Mouse (Mus musculus) lung, embryonic 16.5 days (tissue): ENCODE data around the gene Lao1. TPM values are rescaled to one million over a fixed set of nuclear protein-coding genes. Genes with fewer than 3 reads are reported as not detected.

Experiments used
- ATAC-seq: fragments of 200-750 bp; cut with Nextera tagmentation; 2 replicates; pipeline ENCODE4 v1.8.0; 2017; ENCODE audit warnings: low read depth, mild to moderate bottlenecking, moderate library complexity
- H3K27ac ChIP-seq: fragments of 300-500 bp; sonication (generic); 2 replicates; pipeline ENCODE4 v1.5.1; 2014; ENCODE audit warnings: mild to moderate bottlenecking, control low read depth, low read length
- H3K27me3 ChIP-seq: fragments of 300-500 bp; sonication (generic); 2 replicates; pipeline ENCODE4 v1.6.1; 2014; ENCODE audit warnings: low read depth, low read length, mixed read lengths; ENCODE audit not compliant: control insufficient read depth, insufficient read depth
- H3K36me3 ChIP-seq: fragments of 300-500 bp; sonication (generic); 2 replicates; pipeline ENCODE4 v1.6.1; 2014; ENCODE audit warnings: low read length; ENCODE audit not compliant: control insufficient read depth, insufficient read depth
- H3K4me1 ChIP-seq: fragments of 300-500 bp; sonication (generic); replicated peaks from 2 replicates; pipeline ENCODE4 v1.6.1; 2014; ENCODE audit warnings: low read length, mixed read lengths; ENCODE audit not compliant: control insufficient read depth, insufficient read depth
- H3K4me2 ChIP-seq: fragments of 300-500 bp; sonication (generic); 2 replicates; pipeline ENCODE4 v1.6.1; 2014; ENCODE audit warnings: low read depth, low read length, control low read depth
- H3K4me3 ChIP-seq: fragments of 300-500 bp; sonication (generic); 2 replicates; pipeline ENCODE4 v1.5.1; 2014; ENCODE audit warnings: mild to moderate bottlenecking, low read length, control low read depth
- H3K9ac ChIP-seq: fragments of 300-500 bp; sonication (generic); 2 replicates; pipeline ENCODE4 v1.6.1; 2014; ENCODE audit warnings: low read length, control low read depth
- H3K9me3 ChIP-seq: fragments of 300-500 bp; sonication (generic); 2 replicates; pipeline ENCODE4 v1.6.1; 2016; ENCODE audit warnings: low read length; ENCODE audit not compliant: control insufficient read depth
- WGBS: fragments of 180-500 bp; shearing (Covaris S2); extraction: QIAGEN DNeasy Blood & Tissue Kit; methylation state at CpG from one replicate; pipeline ENCODE4 v1.1.7; 2014; 5-methylcytosine and 5-hydroxymethylcytosine counted together
- polyA plus RNA-seq: library from polyadenylated mRNA; unstranded; fragments of >200 nt; fragmentation: Nextera tagmentation; extraction: Ambion mirVana; gene quantifications from 2 replicates; pipeline ENCODE4 v1.2.1, GENCODE M21; 2015

The Lao1 gene
- polyA plus RNA-seq, 1 experiment from 2014 or later = not detected

GRCm38 (mm10) chr4:118991797-118992196, 30.4 kb downstream of the Lao1 start:
- Histone ChIP-seq H3K27ac (no peak overlapping the region), H3K36me3 (no peaks in the 10 kb centered on the region), H3K4me3 (no peak overlapping the region), H3K9ac (no peak overlapping the region), H3K9me3 (peaks cover 5% of the 10 kb centered on the region; the same call in 1 of the 2 replicates), H3K4me1 (no peaks in the 10 kb centered on the region), H3K4me2 (no peak overlapping the region), H3K27me3 (no peaks in the 10 kb centered on the region)
- no peak for ATAC-seq
- 46% methylated on average over 4 of the region's 4 CpGs for WGBS

DNA sequence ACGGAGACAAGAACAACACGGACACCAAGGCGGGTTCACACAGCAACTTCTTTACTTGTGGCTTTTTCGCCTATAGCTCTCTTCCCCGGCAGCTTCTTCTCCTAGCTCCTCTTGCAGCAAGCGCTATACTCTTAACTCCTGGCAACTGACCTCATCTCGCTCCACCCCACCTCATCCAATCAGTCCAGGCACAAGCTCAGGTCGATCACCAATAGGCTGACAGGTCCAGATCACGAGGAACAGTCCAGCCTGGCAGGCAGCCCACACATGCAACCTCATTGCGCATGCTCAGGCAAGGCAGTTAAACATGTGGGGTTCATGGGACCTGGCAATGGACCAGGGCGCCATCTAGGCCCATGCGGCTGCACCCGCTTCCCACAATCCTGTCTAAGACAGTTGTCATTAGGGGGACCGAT, 35.8 kb downstream of the Lao1 start:
- WGBS = 84% methylated on average over 14 of the region's 14 CpGs

GRCm38 (mm10) chr4:118999691-119000486, 38.5 kb downstream of the Lao1 start:
- no peaks in the 10 kb centered on the region for H3K27me3 ChIP-seq
- no peak overlapping the region for H3K4me3 ChIP-seq
- no peaks in the 10 kb centered on the region for H3K9me3 ChIP-seq
- H3K27ac ChIP-seq = no peak overlapping the region
- H3K4me1 ChIP-seq = no peaks in the 10 kb centered on the region
- no peaks in the 10 kb centered on the region for H3K36me3 ChIP-seq
- H3K9ac ChIP-seq = no peak overlapping the region
- peak; percentile 34; the same call in 1 of the 2 replicates for ATAC-seq
- peak overlapping the region; percentile 27 for H3K4me2 ChIP-seq
- 35% methylated on average over 19 of the region's 19 CpGs for WGBS

More for the DNA sequence above, 35.8 kb downstream of the Lao1 start:
- Histone ChIP-seq H3K4me2 (no peak overlapping the region), H3K27me3 (no peaks in the 10 kb centered on the region), H3K9ac (no peak overlapping the region), H3K27ac (no peak overlapping the region), H3K36me3 (no peaks in the 10 kb centered on the region), H3K4me1 (no peaks in the 10 kb centered on the region), H3K4me3 (no peak overlapping the region), H3K9me3 (peaks cover 5% of the 10 kb centered on the region; the same call in 1 of the 2 replicates)
- no peak for ATAC-seq

- WGBS = 53% methylated on average over 10 of the region's 10 CpGs
- no peak overlapping the region for H3K27ac ChIP-seq
- H3K9me3 ChIP-seq = no peaks in the 10 kb centered on the region
- no peaks in the 10 kb centered on the region for H3K27me3 ChIP-seq
- H3K4me3 ChIP-seq = no peak overlapping the region
- H3K36me3 ChIP-seq = no peaks in the 10 kb centered on the region
- no peak overlapping the region for H3K9ac ChIP-seq
- no peaks in the 10 kb centered on the region for H3K4me1 ChIP-seq
- H3K4me2 ChIP-seq = no peak overlapping the region
- ATAC-seq = no peak
Measured at GRCm38 (mm10) chr4:119001696-119002095, 40.3 kb downstream of the Lao1 start.

DNA sequence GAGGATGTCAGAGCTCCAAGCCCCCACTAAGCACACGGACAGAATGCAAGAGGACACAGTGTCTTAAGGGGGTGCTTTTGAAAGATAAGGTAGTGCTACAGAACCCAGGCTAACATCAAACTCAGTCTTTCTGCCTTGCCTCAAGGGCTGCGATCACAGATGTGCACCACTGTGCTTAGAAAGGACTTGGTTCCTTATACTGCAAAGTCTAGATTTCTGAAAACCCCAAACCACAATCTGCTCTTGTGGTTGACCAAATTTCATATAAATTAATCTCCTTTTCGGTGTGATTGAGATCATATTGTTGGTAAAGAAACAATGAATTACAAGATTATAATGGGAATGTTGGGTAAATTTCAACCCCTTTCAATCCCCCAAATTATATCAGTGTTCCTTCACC, 41.1 kb downstream of the Lao1 start:
- Histone ChIP-seq H3K4me1 (no peaks in the 10 kb centered on the region), H3K27me3 (no peaks in the 10 kb centered on the region), H3K4me2 (no peak overlapping the region), H3K27ac (no peak overlapping the region), H3K4me3 (no peak overlapping the region), H3K9ac (no peak overlapping the region), H3K36me3 (no peaks in the 10 kb centered on the region), H3K9me3 (no peaks in the 10 kb centered on the region)
- 70% methylated on average over 3 of the region's 3 CpGs for WGBS
- no peak for ATAC-seq

DNA sequence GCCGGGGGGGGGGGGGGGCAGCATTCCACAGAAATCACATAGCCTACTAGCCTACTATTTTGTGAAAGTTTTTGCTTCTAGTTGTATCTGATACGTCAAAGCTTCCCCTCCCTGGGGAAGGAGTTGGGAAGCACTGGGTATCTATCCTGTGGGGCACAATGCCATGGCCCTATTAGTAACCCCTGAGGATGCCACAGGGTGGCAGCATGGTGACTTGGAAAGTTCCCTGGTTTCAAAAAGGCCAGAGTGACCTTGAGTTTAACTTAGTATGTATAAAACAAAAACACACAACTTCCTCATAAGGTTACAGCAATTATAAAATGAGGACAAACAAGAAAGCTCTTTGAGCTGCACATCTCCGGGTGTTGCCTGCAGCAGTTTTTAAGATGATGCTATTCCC, 42.8 kb downstream of the Lao1 start:
- H3K4me2 ChIP-seq = no peak overlapping the region
- WGBS = 55% methylated on average over 3 of the region's 3 CpGs
- no peaks in the 10 kb centered on the region for H3K36me3 ChIP-seq
- ATAC-seq = no peak
- peaks cover 4% of the 10 kb centered on the region; the same call in 1 of the 2 replicates for H3K4me1 ChIP-seq
- no peaks in the 10 kb centered on the region for H3K9me3 ChIP-seq
- no peak overlapping the region for H3K4me3 ChIP-seq
- no peak overlapping the region for H3K9ac ChIP-seq
- no peaks in the 10 kb centered on the region for H3K27me3 ChIP-seq
- H3K27ac ChIP-seq = no peak overlapping the region

DNA sequence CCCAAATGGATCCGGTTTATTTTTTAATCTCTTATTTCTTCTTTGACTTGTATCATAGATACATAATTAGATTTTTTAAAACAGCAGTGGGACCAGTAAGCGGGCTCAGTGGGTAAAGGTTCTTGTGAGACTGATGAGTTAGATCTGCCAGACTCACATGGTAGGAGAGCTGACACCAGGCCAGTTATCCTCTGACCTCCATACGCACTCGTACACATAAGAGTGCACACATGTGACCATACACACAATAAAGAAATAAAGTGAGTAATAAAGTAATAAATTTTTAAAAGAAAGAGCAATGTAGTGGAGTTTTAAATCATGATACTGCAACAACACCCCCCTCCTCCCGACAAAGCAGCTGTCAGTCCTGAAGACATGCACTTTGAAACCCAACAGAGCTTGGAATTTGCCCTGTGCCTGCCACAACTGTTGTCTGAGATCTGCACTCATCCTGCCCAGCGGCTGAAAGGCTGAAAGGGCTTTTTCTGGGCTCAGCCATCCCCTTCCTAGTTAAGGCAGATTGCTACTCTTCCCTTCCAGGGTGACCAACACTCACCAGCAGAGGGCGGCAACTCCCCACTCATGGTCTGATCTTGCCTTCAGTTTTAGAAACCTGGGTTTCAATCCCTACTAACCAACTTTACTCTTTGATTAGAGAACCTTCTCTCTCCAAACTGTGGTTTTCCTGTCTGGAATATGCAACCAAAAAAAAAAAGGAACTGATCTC, 43.4 kb downstream of the Lao1 start:
- no peaks in the 10 kb centered on the region for H3K9me3 ChIP-seq
- no peak overlapping the region for H3K9ac ChIP-seq
- no peaks in the 10 kb centered on the region for H3K36me3 ChIP-seq
- peak; percentile 67 for ATAC-seq
- H3K27me3 ChIP-seq = no peaks in the 10 kb centered on the region
- no peak overlapping the region for H3K4me3 ChIP-seq
- no peak overlapping the region for H3K27ac ChIP-seq
- H3K4me1 ChIP-seq = peaks cover 4% of the 10 kb centered on the region; the same call in 1 of the 2 replicates
- no peak overlapping the region for H3K4me2 ChIP-seq
- 50% methylated on average over 7 of the region's 7 CpGs for WGBS

GRCm38 (mm10) chr4:119007602-119008001, 46.2 kb downstream of the Lao1 start:
- Histone ChIP-seq H3K36me3 (no peaks in the 10 kb centered on the region), H3K27ac (no peak overlapping the region), H3K9ac (no peak overlapping the region), H3K4me1 (peaks cover 8% of the 10 kb centered on the region; the same call in 1 of the 2 replicates), H3K27me3 (no peaks in the 10 kb centered on the region), H3K9me3 (no peaks in the 10 kb centered on the region), H3K4me2 (no peak overlapping the region), H3K4me3 (no peak overlapping the region)
- WGBS = 82% methylated on average over 6 of the region's 6 CpGs
- no peak; the same call in 1 of the 2 replicates for ATAC-seq

DNA sequence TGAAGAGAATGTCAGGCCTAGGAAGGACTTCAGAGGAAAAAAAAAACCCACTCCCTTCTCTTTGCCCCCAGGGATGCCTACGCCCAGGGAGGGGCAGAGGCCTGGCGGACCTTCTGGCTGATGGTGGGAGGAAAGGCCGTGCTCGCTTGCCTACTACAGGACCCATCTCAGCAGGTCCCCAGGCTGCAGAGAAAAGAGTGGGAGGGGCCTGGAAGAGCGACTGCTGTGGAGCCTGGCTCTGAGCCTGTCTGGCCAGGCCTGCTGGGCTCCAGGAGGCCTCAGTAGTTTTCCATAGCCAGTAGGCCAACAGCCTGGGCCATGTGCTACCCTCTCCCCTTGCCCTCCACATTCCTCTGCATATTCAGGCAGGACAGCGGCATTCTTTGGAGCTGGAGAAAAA, 47.1 kb downstream of the Lao1 start:
- Histone ChIP-seq H3K27me3 (no peaks in the 10 kb centered on the region), H3K4me1 (peaks cover 8% of the 10 kb centered on the region; the same call in 1 of the 2 replicates), H3K36me3 (no peaks in the 10 kb centered on the region), H3K9me3 (no peaks in the 10 kb centered on the region), H3K27ac (no peak overlapping the region), H3K4me3 (no peak overlapping the region), H3K4me2 (no peak overlapping the region), H3K9ac (no peak overlapping the region)
- ATAC-seq = peak; percentile 35
- 52% methylated on average over 6 of the region's 6 CpGs for WGBS
